Mouse (Mus musculus) natural killer cell, adult 2 months (primary cell): Measurements from ENCODE around the gene Gm17651.

Experiments
- DNase-seq, 2 experiments: peaks; one replicate each; pipeline ENCODE4 v3.0.0; 2022; ENCODE audit warnings: low spot score in 2 of 2

Gene Gm17651

DNA sequence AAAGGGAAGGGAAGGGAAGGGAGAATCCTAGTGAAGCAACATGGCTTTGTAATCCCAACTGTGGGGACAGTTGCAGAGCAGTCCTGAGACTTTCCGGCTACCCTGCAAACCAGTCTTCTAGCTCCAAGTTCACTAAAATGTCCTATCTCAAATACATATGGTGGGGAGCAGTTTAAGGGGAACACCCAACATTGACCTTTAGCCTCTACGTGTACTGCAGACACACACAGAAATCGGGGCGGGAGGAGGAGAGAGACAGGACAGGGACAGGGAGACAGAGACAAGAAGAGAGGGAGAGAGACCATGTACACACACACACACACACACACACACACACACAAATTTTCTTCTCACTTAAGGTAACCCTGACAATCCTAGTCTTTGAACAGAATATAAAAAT is 44.6 kb downstream of the Gm17651 start:
- no peak for DNase-seq

GRCm38 (mm10) chr3:97628391-97629001 is 46.0 kb downstream of the Gm17651 start, which contains the start of gene Fmo5:
Gene Fmo5, plus strand, starts transcription at chr3:97628804.
- peak; percentile 52 to 63 for DNase-seq

DNA sequence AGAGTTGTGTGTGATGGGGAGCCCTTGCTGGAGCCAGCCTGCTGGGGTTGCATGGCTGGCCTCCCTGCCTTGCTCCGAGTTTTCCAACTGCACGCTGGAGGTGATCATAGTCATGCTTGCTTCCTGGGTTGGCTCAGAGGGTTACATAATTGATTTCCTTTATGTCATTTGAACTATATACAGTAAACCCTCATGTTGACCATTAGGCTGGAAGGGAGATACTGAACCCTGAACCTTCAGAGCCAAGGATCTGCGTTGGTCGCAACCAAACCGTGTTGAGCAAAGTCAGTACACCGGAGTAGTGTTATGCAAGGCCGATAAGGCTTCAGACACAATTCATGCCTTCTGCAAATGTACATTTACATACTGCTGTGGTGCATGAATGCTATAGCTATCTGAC is 46.6 kb downstream of the Gm17651 start:
- no peak for DNase-seq

- DNase-seq, result no peak
Measured at GRCm38 (mm10) chr3:97624611-97625010, 49.9 kb downstream of the Gm17651 start.
